Mouse (Mus musculus) cerebellum, adult 2 months (tissue): ENCODE measurements around the gene Chtf18. TPM values are rescaled to one million over a fixed set of nuclear protein-coding genes. Genes with fewer than 3 reads are reported as not detected.
A peak's percentile ranks its signal among the peaks of the same experiment; 100 is the strongest.

ENCODE experiments used
- DNase-seq, 2 experiments: peaks; one replicate each; pipeline ENCODE4 v3.0.0; 2021
- H3K27ac ChIP-seq: fragments of 200-500 bp; 2 replicates; pipeline ENCODE4 v1.5.1; 2012; ENCODE audit warnings: low read length, control low read depth, inconsistent platforms; ENCODE audit not compliant: insufficient read depth
- H3K27me3 ChIP-seq: fragments of 200-500 bp; 2 replicates; pipeline ENCODE4 v1.6.1; 2012; ENCODE audit warnings: inconsistent platforms, mild to moderate bottlenecking, low read length, moderate library complexity; ENCODE audit not compliant: control insufficient read depth, insufficient read depth
- H3K4me1 ChIP-seq: fragments of 200-500 bp; 2 replicates; pipeline ENCODE4 v1.6.1; 2011; ENCODE audit warnings: low read length; ENCODE audit not compliant: control insufficient read depth, insufficient read depth
- H3K4me3 ChIP-seq: fragments of 200-500 bp; replicated peaks from 2 replicates; pipeline ENCODE3; 2011; ENCODE audit warnings: mild to moderate bottlenecking, low read depth, low read length, control low read depth; ENCODE audit not compliant: insufficient read depth
- CTCF ChIP-seq: fragments of 200-500 bp; IDR thresholded peaks from 2 replicates; pipeline ENCODE4 v1.5.1; 2011; ENCODE audit warnings: low read depth, mild to moderate bottlenecking, control low read depth, low read length, moderate library complexity, borderline replicate concordance; ENCODE audit not compliant: insufficient read depth
- POLR2A ChIP-seq: fragments of 200-500 bp; IDR thresholded peaks from 2 replicates; pipeline ENCODE4 v1.6.1; 2011; ENCODE audit warnings: low read length, control low read depth, borderline replicate concordance; ENCODE audit not compliant: insufficient read depth
- WGBS: fragments of 180-500 bp; shearing (Covaris S2); methylation state at CpG from one replicate; pipeline ENCODE4 v1.1.7; 2018; 5-methylcytosine and 5-hydroxymethylcytosine counted together
- polyA plus RNA-seq: library from polyadenylated mRNA; depleted of rRNA; stranded (reverse); fragments of >200 nt; gene quantifications from 2 replicates; pipeline ENCODE4 v1.2.3, GENCODE M21; 2012

Chtf18 gene
- polyA plus RNA-seq, 1 experiment, result 3.7 TPM

DNA sequence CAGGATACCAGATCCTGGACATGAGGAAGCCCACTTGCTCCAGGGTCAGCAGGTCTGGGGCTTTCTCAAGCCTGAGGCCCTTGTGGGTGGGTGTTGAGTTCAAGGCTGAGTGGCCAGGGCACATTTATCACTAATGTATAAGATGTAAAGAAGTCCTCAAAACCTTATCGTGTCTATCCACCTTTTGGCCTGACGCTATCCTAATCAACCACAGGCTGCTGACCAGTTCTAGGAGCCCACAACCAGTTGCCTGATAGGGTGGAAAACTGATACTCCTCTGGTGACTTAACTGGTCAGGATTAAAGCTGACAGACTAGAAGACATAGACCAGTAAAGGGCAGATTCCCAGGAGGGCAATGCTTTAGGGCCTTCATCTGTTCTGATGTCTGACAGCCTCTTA is 17.2 kb downstream of the Chtf18 start:
- TF ChIP-seq CTCF (no peak), POLR2A (no peak)
- Histone ChIP-seq H3K27me3 (no peaks in the 10 kb centered on the region), H3K4me1 (no peaks in the 10 kb centered on the region), H3K27ac (no peak overlapping the region), H3K4me3 (no peak overlapping the region)
- no peak for DNase-seq
- WGBS, result 94% methylated on average over 2 of the region's 2 CpGs

DNA sequence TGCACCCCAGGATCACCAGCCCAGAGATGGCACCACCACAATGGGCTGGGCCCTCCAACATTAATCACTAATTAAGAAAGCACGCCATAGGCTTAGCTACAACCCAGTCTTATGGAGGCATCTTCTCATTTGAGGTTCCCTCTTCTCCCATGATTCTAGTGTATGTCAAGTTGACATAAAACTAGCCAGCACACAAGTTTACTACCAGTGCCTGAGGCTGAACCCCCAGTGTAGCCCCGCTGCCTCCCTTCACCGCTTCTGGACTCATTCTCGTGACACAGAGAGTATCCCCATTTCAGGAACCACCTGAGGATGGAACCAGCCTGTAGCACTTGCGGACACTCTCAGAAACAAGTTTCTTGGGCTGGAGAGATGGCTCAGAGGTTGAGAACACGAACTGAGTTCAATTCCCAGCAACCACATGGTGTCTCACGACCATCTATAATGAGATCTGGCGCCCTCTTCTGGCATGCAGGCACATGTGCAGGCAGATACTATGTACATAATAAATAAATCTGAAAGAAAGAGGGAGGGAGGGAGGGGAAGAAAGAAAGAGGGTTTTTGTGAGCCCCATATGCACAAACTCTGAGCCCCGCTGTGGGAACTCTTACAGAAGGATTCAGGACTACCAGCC is 26.2 kb downstream of the Chtf18 start:
- Histone ChIP-seq H3K4me3 (no peak overlapping the region), H3K27ac (no peak overlapping the region), H3K4me1 (no peaks in the 10 kb centered on the region), H3K27me3 (no peaks in the 10 kb centered on the region)
- WGBS, result 57% methylated on average over 9 of the region's 9 CpGs
- TF ChIP-seq CTCF (no peak), POLR2A (no peak)
- no peak for DNase-seq

DNA sequence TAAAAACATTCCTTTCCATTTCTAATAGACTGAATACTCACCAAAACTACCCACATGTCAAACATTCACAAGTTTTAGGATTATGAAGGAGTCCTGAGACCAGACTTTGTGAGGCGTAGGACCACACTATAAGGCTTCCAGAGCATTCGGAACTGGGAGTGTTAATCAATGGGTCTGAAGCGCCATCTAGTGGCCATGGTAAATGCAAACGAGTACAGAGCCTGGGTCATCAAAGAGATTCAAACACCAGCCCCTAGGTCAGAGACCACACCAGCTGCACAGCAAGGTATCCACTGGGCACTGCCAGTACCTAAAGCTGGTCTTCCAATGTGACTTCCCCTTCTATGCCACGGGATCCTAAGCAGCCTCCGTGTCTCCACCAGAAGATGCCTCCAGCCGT is 28.8 kb downstream of the Chtf18 start:
- no peaks in the 10 kb centered on the region for H3K27me3 ChIP-seq
- H3K4me1 ChIP-seq, result no peaks in the 10 kb centered on the region
- DNase-seq, result peak; percentile 57 to 73
- H3K27ac ChIP-seq, result no peak overlapping the region
- WGBS, result 9% methylated on average over 7 of the region's 7 CpGs
- TF ChIP-seq CTCF, result peak; percentile 84
- no peak for TF ChIP-seq POLR2A
- H3K4me3 ChIP-seq, result no peak overlapping the region

DNA sequence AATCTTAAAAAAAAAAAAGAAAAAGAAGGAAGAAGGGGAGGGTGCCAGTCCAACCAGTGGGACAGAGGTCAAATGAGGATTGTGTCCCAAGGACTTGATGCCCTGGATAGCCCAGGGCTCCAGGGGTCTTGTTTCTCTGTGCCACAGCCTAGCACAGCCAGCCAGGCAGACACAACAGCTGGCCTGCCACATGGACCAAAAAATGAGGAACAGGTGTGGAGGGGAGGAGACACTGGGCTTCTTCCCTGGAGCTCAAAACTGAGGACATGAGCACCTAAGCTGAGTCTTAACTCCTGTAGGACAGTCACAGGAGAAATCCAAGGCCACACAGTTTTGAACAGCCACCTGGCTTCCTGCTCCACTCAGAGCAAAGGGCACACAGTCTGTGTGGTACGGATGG is 31.0 kb downstream of the Chtf18 start:
- no peak for DNase-seq
- no peak for TF ChIP-seq POLR2A
- TF ChIP-seq CTCF, result no peak
- Histone ChIP-seq H3K4me1 (no peaks in the 10 kb centered on the region), H3K4me3 (no peak overlapping the region), H3K27me3 (no peaks in the 10 kb centered on the region), H3K27ac (no peak overlapping the region)
- 35% methylated on average over 1 of the region's 1 CpGs for WGBS

DNA sequence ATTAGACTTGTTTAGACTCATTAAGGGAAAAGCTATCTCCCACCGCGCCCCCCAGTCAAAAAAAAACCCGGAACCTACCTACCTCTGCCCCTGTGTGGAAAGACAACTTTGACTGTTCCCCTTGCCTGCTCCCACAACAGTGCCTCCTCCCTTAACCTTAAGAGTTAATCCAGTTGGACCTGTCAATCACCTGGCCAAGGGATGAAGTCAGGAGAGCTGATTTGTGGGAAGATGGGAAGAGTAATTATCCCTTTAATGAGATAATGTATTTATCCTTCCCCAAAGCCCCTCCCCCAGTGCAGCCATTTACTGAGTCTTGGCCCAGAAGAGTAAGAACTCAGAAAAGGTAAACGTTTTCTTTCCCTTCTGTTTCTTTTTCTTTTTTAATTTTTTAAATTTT is 38.3 kb downstream of the Chtf18 start:
- H3K4me3 ChIP-seq, result no peak overlapping the region
- WGBS, result 83% methylated on average over 4 of the region's 4 CpGs
- TF ChIP-seq POLR2A, result no peak
- TF ChIP-seq CTCF, result no peak
- H3K27me3 ChIP-seq, result no peaks in the 10 kb centered on the region
- no peak overlapping the region for H3K27ac ChIP-seq
- no peak for DNase-seq
- no peaks in the 10 kb centered on the region for H3K4me1 ChIP-seq

DNA sequence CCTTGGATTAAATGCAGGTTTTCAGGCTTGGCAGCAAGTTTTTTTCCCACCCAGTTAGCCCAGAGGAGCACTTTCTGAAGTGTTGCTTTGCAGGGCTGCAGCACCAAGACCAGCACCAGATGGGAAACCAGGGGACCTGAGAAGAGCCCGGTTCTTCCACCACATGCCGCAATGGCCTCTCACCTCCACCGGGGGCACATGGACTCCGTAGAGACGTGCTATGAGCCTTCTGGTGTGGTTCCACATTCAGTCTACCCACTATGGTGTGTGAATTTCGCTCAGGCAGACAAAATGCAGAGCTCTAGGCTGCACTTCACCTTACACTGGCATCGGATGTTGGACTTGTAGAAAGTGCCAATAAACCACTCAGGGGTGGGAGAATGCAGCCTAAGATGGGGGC is 40.9 kb downstream of the Chtf18 start:
- no peaks in the 10 kb centered on the region for H3K4me1 ChIP-seq
- no peak overlapping the region for H3K27ac ChIP-seq
- WGBS, result 34% methylated on average over 7 of the region's 7 CpGs
- H3K27me3 ChIP-seq, result no peaks in the 10 kb centered on the region
- no peak for DNase-seq
- TF ChIP-seq POLR2A (no peak), CTCF (no peak)
- H3K4me3 ChIP-seq, result no peak overlapping the region

DNA sequence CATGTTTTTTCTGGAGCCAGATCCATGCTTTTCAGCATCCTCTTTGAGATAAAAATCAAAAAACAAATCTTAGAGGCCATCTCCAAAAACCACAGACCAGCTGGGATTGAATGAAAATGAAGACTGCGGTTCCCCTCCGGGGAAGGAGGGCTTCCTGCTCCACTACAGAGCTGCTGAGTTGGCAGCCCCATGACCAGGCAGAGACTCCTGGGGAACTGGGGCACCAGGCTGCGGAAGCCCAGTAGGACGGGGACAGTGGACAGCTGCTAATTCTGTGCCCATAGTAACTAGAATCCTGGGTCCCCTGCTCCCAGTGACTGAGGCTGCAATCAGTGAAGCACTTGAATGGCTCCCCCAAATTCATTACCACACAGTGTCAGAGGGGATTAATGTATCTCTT is 45.6 kb downstream of the Chtf18 start:
- Histone ChIP-seq H3K4me1 (no peaks in the 10 kb centered on the region), H3K4me3 (no peak overlapping the region), H3K27me3 (no peaks in the 10 kb centered on the region), H3K27ac (no peak overlapping the region)
- TF ChIP-seq POLR2A (no peak), CTCF (no peak)
- WGBS, result 51% methylated on average over 4 of the region's 4 CpGs
- DNase-seq, result no peak

DNA sequence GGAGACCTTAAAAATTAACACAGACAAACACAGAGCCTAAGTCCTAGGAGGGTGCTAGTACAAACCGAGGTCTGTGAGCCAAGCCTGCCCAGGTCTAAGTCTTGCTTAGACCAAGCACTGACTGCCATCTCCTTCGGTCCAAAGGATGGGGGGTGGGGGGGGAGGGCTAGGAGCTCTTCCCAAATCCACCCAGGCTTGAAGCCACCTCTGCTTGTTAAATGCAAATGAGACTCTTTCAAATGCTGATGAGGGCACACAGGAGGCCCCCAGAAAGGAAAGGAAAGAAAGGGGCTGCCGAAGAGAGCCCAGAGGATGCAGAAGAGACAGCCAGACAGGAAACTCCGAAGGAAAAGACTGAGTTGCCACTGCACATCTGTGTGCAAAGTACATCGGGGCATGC is 47.4 kb downstream of the Chtf18 start:
- Histone ChIP-seq H3K27me3 (no peaks in the 10 kb centered on the region), H3K4me1 (no peaks in the 10 kb centered on the region), H3K4me3 (no peak overlapping the region), H3K27ac (no peak overlapping the region)
- 10% methylated on average over 5 of the region's 5 CpGs for WGBS
- DNase-seq, result no peak
- TF ChIP-seq CTCF, result no peak
- no peak for TF ChIP-seq POLR2A
